Mouse (Mus musculus) cortical plate, adult 2 months (tissue): ENCODE results near the gene Gm6583. TPM values are rescaled to one million over a fixed set of nuclear protein-coding genes. Genes with fewer than 3 reads are reported as not detected.
A peak's percentile ranks its signal among the peaks of the same experiment; 100 is the strongest.

ENCODE experiments used
- H3K27ac ChIP-seq: fragments of 200-500 bp; 2 replicates; pipeline ENCODE4 v1.5.1; 2012; ENCODE audit warnings: low read length, control low read depth, inconsistent platforms; ENCODE audit not compliant: insufficient read depth
- H3K4me1 ChIP-seq: fragments of 200-500 bp; 2 replicates; pipeline ENCODE4 v1.6.1; 2011; ENCODE audit warnings: low read length; ENCODE audit not compliant: control insufficient read depth, insufficient read depth
- H3K4me3 ChIP-seq: fragments of 200-500 bp; 2 replicates; pipeline ENCODE4 v1.5.1; 2011; ENCODE audit warnings: mild to moderate bottlenecking, low read length, control low read depth; ENCODE audit not compliant: insufficient read depth
- CTCF ChIP-seq: fragments of 200-500 bp; IDR thresholded peaks from 2 replicates; pipeline ENCODE4 v1.5.1; 2011; ENCODE audit warnings: mild to moderate bottlenecking, control low read depth, low read length; ENCODE audit not compliant: insufficient read depth; ENCODE audit errors: extremely low read depth
- POLR2A ChIP-seq: fragments of 200-500 bp; IDR thresholded peaks from 2 replicates; pipeline ENCODE4 v1.6.1; 2011; ENCODE audit warnings: mild to moderate bottlenecking, low read length, control low read depth; ENCODE audit not compliant: insufficient read depth; ENCODE audit errors: extremely low read depth
- polyA plus RNA-seq: library from polyadenylated mRNA; depleted of rRNA; stranded (reverse); fragments of >200 nt; gene quantifications from 2 replicates; pipeline ENCODE4 v1.2.3, GENCODE M21; 2012

The Gm6583 gene
- polyA plus RNA-seq, 1 experiment: 0.13 TPM

GRCm38 (mm10) chr5:112369326-112369725, 13.5 kb upstream of the Gm6583 start:
- no peak for TF ChIP-seq POLR2A
- no peak for TF ChIP-seq CTCF
- H3K27ac ChIP-seq: no peak overlapping the region
- peaks cover 13% of the 10 kb centered on the region for H3K4me1 ChIP-seq
- H3K4me3 ChIP-seq: no peak overlapping the region

DNA sequence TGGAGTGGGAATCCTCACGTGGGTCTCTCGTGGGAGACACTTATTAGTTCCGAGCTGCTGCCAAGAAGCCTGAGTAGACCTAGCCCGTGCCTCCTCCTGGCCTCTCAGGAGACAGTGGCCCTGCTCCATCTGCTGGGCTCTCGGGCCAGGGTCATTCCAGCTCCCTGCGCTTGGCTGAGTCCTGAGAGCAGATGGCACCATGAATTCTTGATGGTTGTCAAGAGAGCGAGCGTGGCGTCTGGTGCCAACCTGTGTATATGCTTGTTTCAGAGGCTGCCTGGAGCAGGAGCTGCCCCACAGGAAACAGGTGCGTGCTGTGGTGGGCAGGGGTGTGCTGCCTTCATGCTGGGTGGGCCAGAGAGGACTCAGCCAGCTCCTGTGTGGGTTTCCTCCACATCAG, 12.8 kb upstream of the Gm6583 start:
- Histone ChIP-seq H3K4me1 (peaks cover 13% of the 10 kb centered on the region), H3K27ac (no peak overlapping the region), H3K4me3 (no peak overlapping the region)
- TF ChIP-seq CTCF (no peak), POLR2A (no peak)

DNA sequence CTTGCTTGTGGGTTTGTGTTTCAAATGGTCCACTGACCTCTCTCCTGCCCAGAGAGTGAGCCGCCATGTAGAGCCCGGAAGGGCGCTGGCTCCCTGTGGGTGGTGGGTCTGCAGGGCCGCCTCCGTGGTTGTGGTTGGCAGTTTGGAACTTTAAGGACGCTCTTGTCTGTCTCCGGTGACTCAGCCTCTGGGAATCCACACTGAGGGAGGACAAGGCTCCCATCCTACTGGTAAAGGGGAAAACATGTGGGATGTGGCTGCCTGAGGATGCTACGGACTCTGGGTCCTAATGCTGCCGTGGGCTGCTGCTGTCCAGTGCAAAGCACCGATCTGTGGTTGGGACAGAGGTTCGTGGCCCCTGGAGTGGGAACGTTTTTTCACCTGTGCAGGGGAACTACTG, 12.1 kb upstream of the Gm6583 start:
- Histone ChIP-seq H3K4me1 (peaks cover 13% of the 10 kb centered on the region), H3K4me3 (no peak overlapping the region)
- TF ChIP-seq POLR2A (no peak), CTCF (no peak)

GRCm38 (mm10) chr5:112367338-112367737, 11.5 kb upstream of the Gm6583 start:
- Histone ChIP-seq H3K4me1 (peaks cover 11% of the 10 kb centered on the region), H3K4me3 (no peak overlapping the region), H3K27ac (no peak overlapping the region)
- TF ChIP-seq POLR2A: no peak
- TF ChIP-seq CTCF: peak; percentile 37; the same call in 1 of the 2 replicates

More for the DNA sequence above, 12.1 kb upstream of the Gm6583 start:
- H3K27ac ChIP-seq: no peak overlapping the region

DNA sequence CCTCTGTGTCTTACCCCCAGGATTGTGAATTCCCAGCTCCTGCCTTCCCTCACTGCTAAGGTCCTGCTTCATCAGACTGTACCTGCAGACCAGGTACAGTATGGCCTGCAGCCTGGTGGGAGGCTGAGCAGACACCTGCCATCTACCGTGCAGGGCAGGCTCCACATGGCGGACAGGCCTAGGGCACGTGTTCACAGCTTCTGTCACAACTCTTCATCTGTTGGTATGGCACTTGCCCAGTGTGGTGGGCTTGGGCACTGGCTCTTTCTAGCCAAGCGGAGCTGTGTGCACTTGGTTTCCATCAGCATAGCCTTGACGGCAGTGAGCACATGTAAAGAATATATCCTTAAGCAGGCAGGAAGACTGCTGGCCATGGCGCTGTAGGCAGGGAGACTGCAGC, 11.0 kb upstream of the Gm6583 start:
- Histone ChIP-seq H3K27ac (no peak overlapping the region), H3K4me1 (peaks cover 8% of the 10 kb centered on the region), H3K4me3 (no peak overlapping the region)
- no peak for TF ChIP-seq POLR2A
- no peak for TF ChIP-seq CTCF

DNA sequence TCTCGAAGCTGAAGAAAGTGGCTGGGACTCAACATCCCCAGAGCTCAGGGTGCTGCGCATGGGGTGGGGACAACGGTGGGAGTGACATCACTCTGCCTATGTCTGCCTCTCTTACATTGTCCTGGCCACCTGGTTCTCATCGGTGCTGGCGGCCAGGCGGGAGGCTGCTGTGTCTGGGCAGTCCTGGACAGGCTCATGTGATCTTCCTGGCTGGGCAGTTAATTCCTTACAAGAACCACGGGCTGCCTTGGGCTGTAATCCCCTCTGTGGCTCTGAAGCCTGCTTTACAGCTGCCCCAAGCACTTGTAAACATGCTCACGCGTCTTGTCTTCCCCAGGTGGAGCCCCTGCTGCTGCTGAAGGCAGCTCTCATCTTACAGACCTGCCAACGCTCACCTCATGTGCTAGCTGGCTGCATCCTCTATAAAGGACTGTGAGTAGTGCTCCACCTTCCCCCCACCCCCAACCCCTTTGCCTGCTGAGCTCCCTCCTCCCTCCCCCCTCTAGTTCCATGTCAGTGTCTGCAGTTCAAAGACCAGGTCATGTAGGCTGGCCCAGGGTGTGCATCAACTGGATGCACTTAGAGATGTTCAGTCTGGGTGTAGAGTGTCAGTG, 8.5 kb upstream of the Gm6583 start:
- Histone ChIP-seq H3K4me1 (no peaks in the 10 kb centered on the region), H3K27ac (no peak overlapping the region), H3K4me3 (no peak overlapping the region)
- TF ChIP-seq CTCF: no peak
- no peak for TF ChIP-seq POLR2A

DNA sequence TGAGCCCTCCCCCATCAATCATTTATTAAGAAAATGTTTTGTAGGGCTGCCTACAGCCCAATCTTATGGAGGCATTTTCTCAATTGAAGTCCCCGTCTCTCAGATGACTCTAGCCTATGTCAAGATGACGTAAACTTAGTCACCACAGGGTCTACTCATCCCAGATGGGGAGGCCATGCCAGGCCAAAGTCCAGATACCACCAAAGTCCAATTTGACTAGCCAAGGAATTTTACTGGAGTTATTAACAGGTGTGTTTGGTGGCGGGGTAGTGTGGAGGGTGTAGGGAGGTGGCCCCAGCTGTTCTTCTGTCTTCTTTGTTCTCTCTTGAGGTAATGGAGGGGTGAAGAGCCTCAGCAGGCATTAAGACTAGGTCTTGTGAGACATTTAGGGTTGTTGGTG, 4.2 kb upstream of the Gm6583 start:
- TF ChIP-seq POLR2A (no peak), CTCF (no peak)
- Histone ChIP-seq H3K27ac (no peak overlapping the region), H3K4me3 (no peak overlapping the region), H3K4me1 (no peaks in the 10 kb centered on the region)

- no peak for TF ChIP-seq POLR2A
- Histone ChIP-seq H3K27ac (no peak overlapping the region), H3K4me3 (no peak overlapping the region), H3K4me1 (no peaks in the 10 kb centered on the region)
Observed at GRCm38 (mm10) chr5:112359520-112359919, 3.7 kb upstream of the Gm6583 start.

- H3K27ac ChIP-seq: no peak overlapping the region
- TF ChIP-seq CTCF (no peak), POLR2A (no peak)
Observed at GRCm38 (mm10) chr5:112356322-112356721, 489 bp upstream of the Gm6583 start.

DNA sequence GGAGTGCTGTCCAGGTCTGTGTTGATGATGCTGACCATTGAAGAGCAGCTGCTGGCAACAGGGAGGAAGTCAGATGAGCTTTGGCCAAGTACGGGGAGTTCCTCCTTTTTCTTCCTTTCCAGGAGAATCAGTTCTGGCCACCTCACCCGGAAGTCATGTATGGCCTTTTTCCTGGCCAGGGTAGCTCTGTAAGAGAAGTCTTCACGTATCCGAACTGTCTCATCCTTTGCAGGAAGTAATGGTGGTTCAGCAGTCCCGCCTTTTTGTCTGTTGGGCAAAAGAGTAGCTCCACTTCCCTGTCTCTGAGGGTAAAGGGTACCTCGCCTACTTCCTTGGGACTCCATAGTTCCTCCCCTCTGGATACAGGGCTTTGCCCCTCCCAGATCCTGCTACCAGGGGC, 340 bp downstream of the Gm6583 start:
- Histone ChIP-seq H3K4me1 (0 out of 2 replicates have a peak, but pooled peaks cover 1% of the 10 kb centered on the region), H3K4me3 (no peak overlapping the region), H3K27ac (no peak overlapping the region)
- no peak for TF ChIP-seq CTCF
- TF ChIP-seq POLR2A: no peak

More at GRCm38 (mm10) chr5:112356322-112356721, 489 bp upstream of the Gm6583 start:
- Histone ChIP-seq H3K4me1 (0 out of 2 replicates have a peak, but pooled peaks cover 1% of the 10 kb centered on the region), H3K4me3 (no peak overlapping the region)

DNA sequence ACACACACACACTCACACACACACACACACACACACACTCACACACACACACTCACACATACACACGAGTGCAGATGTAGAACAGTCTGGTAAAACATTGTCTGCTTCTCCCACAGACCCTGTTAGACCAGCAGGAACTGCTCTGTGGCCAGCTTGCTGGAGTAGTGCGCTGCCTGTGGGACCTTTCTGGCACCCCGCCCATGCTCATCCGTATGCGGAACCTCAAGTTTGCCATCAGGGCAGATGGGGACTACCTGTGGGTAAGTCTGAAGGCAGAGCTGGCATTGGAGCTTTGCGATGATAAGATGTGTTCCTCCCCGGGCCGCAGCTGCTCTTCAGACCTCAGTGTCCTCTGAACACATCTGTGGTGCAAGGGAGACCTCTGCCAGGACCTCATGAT, 6.7 kb downstream of the Gm6583 start:
- Histone ChIP-seq H3K4me1 (peaks cover 6% of the 10 kb centered on the region), H3K27ac (no peak overlapping the region), H3K4me3 (no peak overlapping the region)
- TF ChIP-seq POLR2A (no peak), CTCF (no peak)
